ENCODE assay signal across 14 mouse cellular contexts in genomic region chr11:16976937-16977336, GRCm38 (mm10). TPM values are rescaled to one million over a fixed set of nuclear protein-coding genes. Genes with fewer than 3 reads are reported as not detected.
DNase-seq lines count a peak whose midpoint lies in the region; ATAC-seq lines count a peak whose summit lies in the region.
"Had no signal": no experiment of that assay in that cellular context is flagged by ENCODE, and none has a peak within 500 bp of the region (broad histone marks: within the 10 kb centered on the region; RNA-seq: fewer than 3 reads in every experiment).

No protein-coding gene starts in this region.

- no peak overlapping the region for H3K4me2 ChIP-seq in kidney, embryonic 16.5 days (replicated peaks; ENCODE audit: low read depth, low read length)
- no peak overlapping the region for H3K4me2 ChIP-seq in liver, embryonic 11.5 days
- H3K4me2 ChIP-seq: forebrain, embryonic 15.5 days; heart, embryonic 13.5 days had no signal

- H3K27me3 ChIP-seq in kidney, embryonic 16.5 days (ENCODE audit: insufficient read depth, low read length) = no peaks in the 10 kb centered on the region
- H3K27me3 ChIP-seq in liver, embryonic 11.5 days (replicated peaks; ENCODE audit: control insufficient read depth, insufficient read depth, low read length) = no peaks in the 10 kb centered on the region
- H3K27me3 ChIP-seq: forebrain, embryonic 15.5 days; heart, embryonic 13.5 days; megakaryocyte, embryonic 14.5 days had no signal

- no peak for ATAC-seq in kidney, embryonic 16.5 days (ENCODE audit: low FRiP score, low TSS enrichment)
- ATAC-seq in liver, embryonic 11.5 days (replicated peaks; ENCODE audit: low FRiP score) = peak; percentile 84
- ATAC-seq in megakaryocyte progenitor cell, adult 5-6 weeks (replicated peaks; ENCODE audit: poor library complexity) = peak; percentile 80
- ATAC-seq: forebrain, embryonic 15.5 days; intestine, postnatal 0 days had no signal

- no peak overlapping the region for H3K27ac ChIP-seq in kidney, embryonic 16.5 days (ENCODE audit: low read length)
- no peak overlapping the region for H3K27ac ChIP-seq in liver, embryonic 11.5 days (ENCODE audit: low read depth, low read length)
- H3K27ac ChIP-seq: forebrain, embryonic 15.5 days had no signal

- DNase-seq in kidney, adult 9 months = peak; percentile 37
- peak; percentile 37 for DNase-seq in heart, adult 9 months (ENCODE audit: low spot score in 2 of 2)
- no peak for DNase-seq in liver, embryonic 11.5 days (ENCODE audit: low spot score)
- DNase-seq in layer of hippocampus, adult 11-12 months (ENCODE audit: low spot score) = no peak
- DNase-seq in ovary, postnatal 14 days (ENCODE audit: low spot score) = no peak
- no peak for DNase-seq in layer of hippocampus, adult 8-10 months (ENCODE audit: low spot score in 2 of 2)
- DNase-seq: embryo, embryonic 11 days; right cerebral cortex, postnatal 14 days had no signal

- H3K9ac ChIP-seq in kidney, embryonic 16.5 days (replicated peaks; ENCODE audit: low read length) = no peak overlapping the region
- H3K9ac ChIP-seq in liver, embryonic 11.5 days (ENCODE audit: low read depth, low read length) = no peak overlapping the region
- H3K9ac ChIP-seq: forebrain, embryonic 15.5 days; heart, embryonic 13.5 days had no signal

- no peak overlapping the region for H3K4me3 ChIP-seq in kidney, embryonic 16.5 days (ENCODE audit: low read length)
- H3K4me3 ChIP-seq in liver, embryonic 11.5 days (ENCODE audit: low read depth, low read length) = no peak overlapping the region
- H3K4me3 ChIP-seq: forebrain, embryonic 15.5 days; heart, embryonic 13.5 days; megakaryocyte, embryonic 14.5 days had no signal

- WGBS in kidney, embryonic 16.5 days = 75% methylated on average over 4 of the region's 4 CpGs
- 28% methylated on average over 4 of the region's 4 CpGs for WGBS in liver, embryonic 11.5 days

- H3K36me3 ChIP-seq in kidney, embryonic 16.5 days (ENCODE audit: insufficient read depth, low read length) = no peaks in the 10 kb centered on the region
- H3K36me3 ChIP-seq in liver, embryonic 11.5 days (ENCODE audit: control insufficient read depth, insufficient read depth, low read length) = no peaks in the 10 kb centered on the region
- H3K36me3 ChIP-seq: forebrain, embryonic 15.5 days; heart, embryonic 13.5 days had no signal

- no peaks in the 10 kb centered on the region for H3K9me3 ChIP-seq in kidney, embryonic 16.5 days (ENCODE audit: low read length)
- no peaks in the 10 kb centered on the region for H3K9me3 ChIP-seq in liver, embryonic 11.5 days (ENCODE audit: control insufficient read depth, low read length)
- H3K9me3 ChIP-seq: forebrain, embryonic 15.5 days; heart, embryonic 13.5 days; megakaryocyte, embryonic 14.5 days had no signal

- no peaks in the 10 kb centered on the region for H3K4me1 ChIP-seq in kidney, embryonic 16.5 days (ENCODE audit: insufficient read depth, low read length)
- H3K4me1 ChIP-seq in liver, embryonic 11.5 days (replicated peaks; ENCODE audit: control insufficient read depth, insufficient read depth, low read length) = peaks cover 15% of the 10 kb centered on the region
- H3K4me1 ChIP-seq: forebrain, embryonic 15.5 days had no signal

RNA-seq across cellular contexts. Expression of gene Fbxo48, which starts 25.8 kb away (rescaled TPM):
- 1.1 and 1.6 TPM in 2 replicates for polyA plus RNA-seq in kidney, embryonic 16.5 days (2015; fragmentation: Nextera tagmentation; extraction: Ambion mirVana)
- 3.0 and 3.1 TPM in 2 replicates for polyA plus RNA-seq in liver, embryonic 11.5 days (2014; fragmentation: Nextera tagmentation; extraction: Ambion mirVana)
- total RNA-seq in megakaryocyte progenitor cell, adult 5-6 weeks (2015) = 7.6 and 12.7 TPM in 2 replicates
- 8.1 and 10.3 TPM in 2 replicates for total RNA-seq in megakaryocyte progenitor cell, adult 5-6 weeks (2017)
- 1 to 10 TPM; 1.3 to 1.7 (median 1.3) TPM for total RNA-seq in layer of hippocampus, adult 8-10 months (2022)

Comparison
In these comparisons a context has a peak if more than half of its experiments do, and no peak if none do; other contexts are left out.
1. DNase-seq: peak in kidney, adult 9 months (single experiment) and heart, adult 9 months (2 of 2); none in liver, embryonic 11.5 days (single experiment), layer of hippocampus, adult 11-12 months (single experiment), ovary, postnatal 14 days (single experiment) and layer of hippocampus, adult 8-10 months (0 of 2).